Mouse (Mus musculus) intestine, embryonic 16.5 days (tissue): ENCODE results near the gene Sec1. TPM values are rescaled to one million over a fixed set of nuclear protein-coding genes. Genes with fewer than 3 reads are reported as not detected.

Experiments used
- ATAC-seq: fragments of 200-750 bp; cut with Nextera tagmentation; 2 replicates; pipeline ENCODE4 v1.8.0; 2017; ENCODE audit warnings: moderate TSS enrichment, moderate library complexity
- H3K27ac ChIP-seq: fragments of 300-500 bp; sonication (generic); 2 replicates; pipeline ENCODE4 v1.5.1; 2014; ENCODE audit warnings: mild to moderate bottlenecking, low read length
- H3K27me3 ChIP-seq: fragments of 300-500 bp; sonication (generic); replicated peaks from 2 replicates; pipeline ENCODE4 v1.6.1; 2014; ENCODE audit warnings: low read length, control low read depth, mixed read lengths; ENCODE audit not compliant: control insufficient read depth, insufficient read depth
- H3K36me3 ChIP-seq: fragments of 300-500 bp; sonication (generic); 2 replicates; pipeline ENCODE4 v1.6.1; 2014; ENCODE audit warnings: low read length, control low read depth; ENCODE audit not compliant: control insufficient read depth, insufficient read depth
- H3K4me1 ChIP-seq: fragments of 300-500 bp; sonication (generic); 2 replicates; pipeline ENCODE4 v1.6.1; 2014; ENCODE audit warnings: low read length, control low read depth, mixed read lengths; ENCODE audit not compliant: control insufficient read depth, insufficient read depth
- H3K4me2 ChIP-seq: fragments of 300-500 bp; sonication (generic); 2 replicates; pipeline ENCODE4 v1.6.1; 2014; ENCODE audit warnings: low read depth, low read length, control low read depth
- H3K4me3 ChIP-seq: fragments of 300-500 bp; sonication (generic); 2 replicates; pipeline ENCODE4 v1.5.1; 2014; ENCODE audit warnings: mild to moderate bottlenecking, low read length
- H3K9ac ChIP-seq: fragments of 300-500 bp; sonication (generic); 2 replicates; pipeline ENCODE4 v1.6.1; 2014; ENCODE audit warnings: low read depth, low read length
- H3K9me3 ChIP-seq: fragments of 300-500 bp; sonication (generic); 2 replicates; pipeline ENCODE4 v1.6.1; 2016; ENCODE audit warnings: low read length, control low read depth; ENCODE audit not compliant: control insufficient read depth
- WGBS: fragments of 180-500 bp; shearing (Covaris S2); extraction: QIAGEN DNeasy Blood & Tissue Kit; methylation state at CpG from one replicate; pipeline ENCODE4 v1.1.7; 2014; 5-methylcytosine and 5-hydroxymethylcytosine counted together
- polyA plus RNA-seq: library from polyadenylated mRNA; unstranded; fragments of >200 nt; fragmentation: Nextera tagmentation; extraction: Ambion mirVana; gene quantifications from 2 replicates; pipeline ENCODE4 v1.2.1, GENCODE M21; 2015

Gene Sec1
- polyA plus RNA-seq, 1 experiment from 2014 or later, result 2.7 TPM

- ATAC-seq, result no peak
- Histone ChIP-seq H3K4me1 (peaks cover 38% of the 10 kb centered on the region), H3K4me3 (peak overlapping the region; percentile 85), H3K9me3 (no peaks in the 10 kb centered on the region), H3K4me2 (peak overlapping the region; percentile 81), H3K27me3 (no peaks in the 10 kb centered on the region), H3K9ac (peak overlapping the region; percentile 98), H3K27ac (peak overlapping the region; percentile 88), H3K36me3 (peaks cover 22% of the 10 kb centered on the region)
- 85% methylated on average over 15 of the region's 16 CpGs for WGBS
These were observed 25.7 kb upstream of the Sec1 start for GRCm38 (mm10) chr7:45719738-45720412.

- peak overlapping the region; percentile 88 for H3K27ac ChIP-seq
- H3K36me3 ChIP-seq, result peaks cover 18% of the 10 kb centered on the region
- 65% methylated on average over 10 of the region's 10 CpGs for WGBS
- no peak for ATAC-seq
- H3K9ac ChIP-seq, result peak overlapping the region; percentile 98
- H3K4me2 ChIP-seq, result peak overlapping the region; percentile 81
- H3K4me1 ChIP-seq, result peaks cover 43% of the 10 kb centered on the region
- peak overlapping the region; percentile 85 for H3K4me3 ChIP-seq
- H3K27me3 ChIP-seq, result no peaks in the 10 kb centered on the region
- no peaks in the 10 kb centered on the region for H3K9me3 ChIP-seq
These were observed 25.0 kb upstream of the Sec1 start for GRCm38 (mm10) chr7:45719180-45719579.

- no peaks in the 10 kb centered on the region for H3K27me3 ChIP-seq
- peak overlapping the region; percentile 81 for H3K4me2 ChIP-seq
- 0% methylated on average over 20 of the region's 20 CpGs for WGBS
- H3K36me3 ChIP-seq, result peaks cover 12% of the 10 kb centered on the region; the same call in 1 of the 2 replicates
- peak overlapping the region; percentile 98 for H3K9ac ChIP-seq
- peak overlapping the region; percentile 88 for H3K27ac ChIP-seq
- H3K9me3 ChIP-seq, result no peaks in the 10 kb centered on the region
- peaks cover 46% of the 10 kb centered on the region for H3K4me1 ChIP-seq
- peak overlapping the region; percentile 85 for H3K4me3 ChIP-seq
- ATAC-seq, result no peak
These were observed 24.1 kb upstream of the Sec1 start for GRCm38 (mm10) chr7:45718331-45718730.

DNA sequence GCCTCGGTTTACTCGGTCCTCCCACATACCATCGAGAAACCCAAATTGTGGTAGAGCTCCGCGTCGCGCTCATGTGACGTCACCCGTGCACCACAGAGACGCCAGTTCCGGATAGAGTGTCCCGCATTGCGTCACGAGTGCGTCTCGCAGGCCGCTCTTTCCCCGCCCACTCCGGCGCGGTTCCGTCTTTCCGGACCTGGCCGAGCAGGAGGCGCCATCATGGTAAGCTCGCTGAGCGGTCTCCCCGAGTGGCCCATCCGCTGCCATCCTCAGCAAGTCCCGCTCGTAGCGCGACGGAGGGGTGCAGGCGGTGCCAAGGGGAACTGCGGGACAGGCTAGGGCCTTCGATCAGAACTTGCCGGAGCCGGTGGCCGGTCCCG is 23.7 kb upstream of the Sec1 start, which contains the start of gene Sphk2:
Sphk2 (minus strand) TSS at position 85 of the 380 bp plus-strand sequence.
- Histone ChIP-seq H3K9ac (peak within 1 kb of the TSS; percentile 98), H3K27me3 (no peaks in the 10 kb centered on the region), H3K4me3 (peak within 1 kb of the TSS; percentile 85), H3K4me1 (peaks cover 50% of the 10 kb centered on the region), H3K36me3 (peaks cover 16% of the 10 kb centered on the region; the same call in 1 of the 2 replicates), H3K4me2 (peak within 1 kb of the TSS; percentile 90), H3K27ac (peak within 1 kb of the TSS; percentile 91), H3K9me3 (no peaks in the 10 kb centered on the region)
- peak; percentile 30 for ATAC-seq
- under 1% methylated on average over 41 of the region's 41 CpGs for WGBS

- Histone ChIP-seq H3K36me3 (peaks cover 17% of the 10 kb centered on the region; the same call in 1 of the 2 replicates), H3K9me3 (no peaks in the 10 kb centered on the region), H3K4me1 (peaks cover 51% of the 10 kb centered on the region), H3K27ac (peak overlapping the region; percentile 91), H3K27me3 (no peaks in the 10 kb centered on the region), H3K4me2 (peak overlapping the region; percentile 90), H3K9ac (peak overlapping the region; percentile 85), H3K4me3 (peak overlapping the region; percentile 85)
- ATAC-seq, result no peak
- 9% methylated on average over 31 of the region's 31 CpGs for WGBS
These were observed 23.0 kb upstream of the Sec1 start for GRCm38 (mm10) chr7:45716952-45717917.

DNA sequence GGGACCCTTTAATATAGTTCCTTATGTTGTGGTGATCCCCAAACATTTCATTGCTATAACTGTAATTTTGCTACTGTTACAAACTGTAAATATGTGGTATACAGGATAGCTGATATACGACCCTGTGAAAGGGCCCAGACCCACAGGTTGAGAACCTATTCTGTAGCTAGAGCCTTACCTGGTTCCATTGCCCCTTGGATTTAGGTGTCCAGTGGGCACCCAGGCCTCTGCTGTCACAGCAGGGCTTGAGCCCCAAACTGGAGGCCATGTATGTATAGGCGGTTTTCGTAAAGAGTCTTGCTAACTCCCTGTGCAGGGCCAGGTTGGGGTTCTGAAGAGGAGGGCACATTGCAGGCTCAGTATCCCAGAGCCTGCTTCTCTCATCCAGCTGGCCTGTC is 22.3 kb upstream of the Sec1 start:
- no peaks in the 10 kb centered on the region for H3K27me3 ChIP-seq

GRCm38 (mm10) chr7:45715741-45716459 is 21.7 kb upstream of the Sec1 start:
- H3K36me3 ChIP-seq, result peaks cover 26% of the 10 kb centered on the region
- H3K27ac ChIP-seq, result peak overlapping the region; percentile 73
- H3K4me1 ChIP-seq, result peaks cover 50% of the 10 kb centered on the region
- WGBS, result 79% methylated on average over 19 of the region's 19 CpGs
- peak overlapping the region; percentile 90 for H3K4me2 ChIP-seq
- no peaks in the 10 kb centered on the region for H3K9me3 ChIP-seq
- no peaks in the 10 kb centered on the region for H3K27me3 ChIP-seq
- ATAC-seq, result no peak
- peak overlapping the region; percentile 54; the same call in 1 of the 2 replicates for H3K9ac ChIP-seq
- H3K4me3 ChIP-seq, result peak overlapping the region; percentile 37

More for the DNA sequence above, 22.3 kb upstream of the Sec1 start:
- no peak for ATAC-seq
- H3K9ac ChIP-seq, result peak overlapping the region; percentile 54
- peaks cover 50% of the 10 kb centered on the region for H3K4me1 ChIP-seq
- H3K36me3 ChIP-seq, result peaks cover 23% of the 10 kb centered on the region; the same call in 1 of the 2 replicates
- peak overlapping the region; percentile 90 for H3K4me2 ChIP-seq
- H3K9me3 ChIP-seq, result no peaks in the 10 kb centered on the region
- H3K4me3 ChIP-seq, result peak overlapping the region; percentile 85
- 88% methylated on average over 3 of the region's 3 CpGs for WGBS
- 0 out of 2 replicates have a peak overlapping the region, but pooled peaks have one; percentile 41 for H3K27ac ChIP-seq

- H3K27me3 ChIP-seq, result no peaks in the 10 kb centered on the region
- peak within 1 kb of the TSS; percentile 90 for H3K9ac ChIP-seq
- H3K4me2 ChIP-seq, result peak within 1 kb of the TSS; percentile 90
- 6% methylated on average over 34 of the region's 34 CpGs for WGBS
- H3K4me3 ChIP-seq, result peak within 1 kb of the TSS; percentile 75
- H3K9me3 ChIP-seq, result no peaks in the 10 kb centered on the region
- H3K4me1 ChIP-seq, result peaks cover 55% of the 10 kb centered on the region
- peaks cover 29% of the 10 kb centered on the region for H3K36me3 ChIP-seq
- peak within 1 kb of the TSS; percentile 98 for H3K27ac ChIP-seq
- peak; percentile 86 for ATAC-seq
These were observed 21.0 kb upstream of the Sec1 start, which contains the start of gene Rpl18 for GRCm38 (mm10) chr7:45715090-45715708. Gene Rpl18, plus strand, starts transcription at chr7:45715457.
